ENCODE assay signal across 18 mouse cellular contexts in genomic region chr15:101770226-101770625, GRCm38 (mm10). TPM values are rescaled to one million over a fixed set of nuclear protein-coding genes. Genes with fewer than 3 reads are reported as not detected.
"Had no signal": no experiment of that assay in that cellular context is flagged by ENCODE, and none has a peak within 500 bp of the region (broad histone marks: within the 10 kb centered on the region; RNA-seq: fewer than 3 reads in every experiment).

No protein-coding gene starts in this region.

- H3K9me3 ChIP-seq: midbrain, embryonic 13.5 days; stomach, embryonic 15.5 days had no signal

- H3K4me3 ChIP-seq: layer of hippocampus, adult 2 months; midbrain, embryonic 13.5 days; stomach, embryonic 15.5 days had no signal

- H3K27me3 ChIP-seq: midbrain, embryonic 13.5 days; stomach, embryonic 15.5 days had no signal

- H3K27ac ChIP-seq: kidney, postnatal 0 days; layer of hippocampus, adult 2 months; liver, embryonic 14.5 days; midbrain, embryonic 13.5 days; stomach, embryonic 15.5 days had no signal

- ATAC-seq: midbrain, embryonic 13.5 days had no signal

- DNase-seq: kidney, adult 11 months; kidney, adult 9 months; kidney, postnatal 4 days; lung, adult 18-20 months; lung, postnatal 36 days; right cerebral cortex, postnatal 14 days; thymus, postnatal 14 days had no signal

- H3K9ac ChIP-seq: liver, embryonic 14.5 days; midbrain, embryonic 13.5 days; stomach, embryonic 15.5 days had no signal

- H3K4me2 ChIP-seq: midbrain, embryonic 13.5 days; stomach, embryonic 15.5 days had no signal

- H3K36me3 ChIP-seq: midbrain, embryonic 13.5 days; stomach, embryonic 15.5 days had no signal

- H3K4me1 ChIP-seq: midbrain, embryonic 13.5 days; stomach, embryonic 15.5 days had no signal

RNA-seq across cellular contexts. Expression of gene Krt72, which starts 16.0 kb away (rescaled TPM):
- polyA plus RNA-seq: kidney, postnatal 0 days; limb, embryonic 11.5 days; liver, adult 2 months; liver, embryonic 14.5 days; lung, embryonic 16.5 days; midbrain, embryonic 13.5 days; midbrain, postnatal 0 days; neural tube, embryonic 14.5 days; spleen, adult 2 months; stomach, embryonic 15.5 days had no signal

RNA-seq across cellular contexts. Expression of gene Krt71, which starts 27.3 kb away (rescaled TPM):
- polyA plus RNA-seq: kidney, postnatal 0 days; limb, embryonic 11.5 days; liver, adult 2 months; liver, embryonic 14.5 days; lung, embryonic 16.5 days; midbrain, embryonic 13.5 days; spleen, adult 2 months; stomach, embryonic 15.5 days had no signal

RNA-seq across cellular contexts. Expression of gene Krt73, which starts 31.9 kb away (rescaled TPM):
- polyA plus RNA-seq: kidney, postnatal 0 days; limb, embryonic 11.5 days; liver, adult 2 months; liver, embryonic 14.5 days; lung, embryonic 16.5 days; spleen, adult 2 months; stomach, embryonic 15.5 days had no signal

RNA-seq across cellular contexts. Expression of gene Krt2, which starts 47.7 kb away (rescaled TPM):
- polyA plus RNA-seq: kidney, postnatal 0 days; limb, embryonic 11.5 days; liver, adult 2 months; liver, embryonic 14.5 days; lung, embryonic 16.5 days; midbrain, embryonic 13.5 days; midbrain, postnatal 0 days; neural tube, embryonic 14.5 days; spleen, adult 2 months; stomach, embryonic 15.5 days had no signal

RNA-seq across cellular contexts. Expression of gene Krt5, which starts 57.5 kb away (rescaled TPM):
- polyA plus RNA-seq: liver, adult 2 months; neural tube, embryonic 14.5 days; spleen, adult 2 months had no signal
